Mouse (Mus musculus) heart, embryonic 14.5 days (tissue): ENCODE measurements around the gene Arhgap22. TPM values are rescaled to one million over a fixed set of nuclear protein-coding genes. Genes with fewer than 3 reads are reported as not detected.
A peak's percentile ranks its signal among the peaks of the same experiment; 100 is the strongest.

ENCODE experiments used
- ATAC-seq: fragments of 200-750 bp; cut with Nextera tagmentation; 2 replicates; pipeline ENCODE4 v1.8.0; 2017; ENCODE audit warnings: low read depth, moderate TSS enrichment; ENCODE audit not compliant: insufficient number of reproducible peaks, insufficient read depth, low FRiP score
- H3K27ac ChIP-seq, 2 experiments: fragments of 200-500 bp in 1 of 2; fragments of 300-500 bp in 1 of 2; sonication (generic) in 1 of 2; replicated peaks in 1 of 2; 2 replicates each; pipeline ENCODE4 v1.5.1; 2012 to 2014; ENCODE audit warnings: low read depth in 2 of 2, low read length in 2 of 2, control low read depth in 1 of 2, mild to moderate bottlenecking in 1 of 2, mixed read lengths in 1 of 2; ENCODE audit not compliant: control insufficient read depth in 1 of 2, insufficient read depth in 1 of 2
- H3K27me3 ChIP-seq: fragments of 300-500 bp; sonication (generic); 2 replicates; pipeline ENCODE4 v1.6.1; 2014; ENCODE audit warnings: mild to moderate bottlenecking, low read length, control low read depth; ENCODE audit not compliant: control insufficient read depth, insufficient read depth
- H3K36me3 ChIP-seq: fragments of 300-500 bp; sonication (generic); 2 replicates; pipeline ENCODE4 v1.6.1; 2014; ENCODE audit warnings: mild to moderate bottlenecking, control low read depth, low read length, mixed read lengths; ENCODE audit not compliant: control insufficient read depth, insufficient read depth
- H3K4me1 ChIP-seq, 2 experiments: fragments of 200-500 bp in 1 of 2; fragments of 300-500 bp in 1 of 2; sonication (generic) in 1 of 2; 2 replicates each; pipeline ENCODE4 v1.6.1; 2012 to 2014; ENCODE audit warnings: low read length in 2 of 2, control low read depth in 1 of 2, mixed read lengths in 1 of 2; ENCODE audit not compliant: control insufficient read depth in 2 of 2, insufficient read depth in 2 of 2
- H3K4me2 ChIP-seq: fragments of 300-500 bp; sonication (generic); 2 replicates; pipeline ENCODE4 v1.6.1; 2014; ENCODE audit warnings: mild to moderate bottlenecking, low read length
- H3K4me3 ChIP-seq, 2 experiments: fragments of 200-500 bp in 1 of 2; fragments of 300-500 bp in 1 of 2; sonication (generic) in 1 of 2; 2 replicates each; pipeline ENCODE4 v1.5.1; 2012 to 2014; ENCODE audit warnings: low read length in 2 of 2, mild to moderate bottlenecking in 2 of 2, control low read depth in 1 of 2, low read depth in 1 of 2, moderate library complexity in 1 of 2; ENCODE audit not compliant: control insufficient read depth in 1 of 2, insufficient read depth in 1 of 2
- H3K9ac ChIP-seq: fragments of 300-500 bp; sonication (generic); 2 replicates; pipeline ENCODE4 v1.6.1; 2014; ENCODE audit warnings: mild to moderate bottlenecking, low read length
- H3K9me3 ChIP-seq: fragments of 300-500 bp; sonication (generic); 2 replicates; pipeline ENCODE4 v1.6.1; 2016; ENCODE audit warnings: low read length, control low read depth; ENCODE audit not compliant: control insufficient read depth
- whole genome bisulfite sequencing: fragments of 180-500 bp; shearing (Covaris S2); extraction: QIAGEN DNeasy Blood & Tissue Kit; methylation state at CpG from one replicate; pipeline ENCODE4 v1.1.7; 2014; 5-methylcytosine and 5-hydroxymethylcytosine counted together
- polyA plus RNA-seq: library from polyadenylated mRNA; unstranded; fragments of >200 nt; fragmentation: Nextera tagmentation; extraction: Ambion mirVana; gene quantifications from 2 replicates; pipeline ENCODE4 v1.2.1, GENCODE M21; 2014

Arhgap22 gene
- polyA plus RNA-seq, 1 experiment from 2014 or later, result 2.6 TPM

DNA sequence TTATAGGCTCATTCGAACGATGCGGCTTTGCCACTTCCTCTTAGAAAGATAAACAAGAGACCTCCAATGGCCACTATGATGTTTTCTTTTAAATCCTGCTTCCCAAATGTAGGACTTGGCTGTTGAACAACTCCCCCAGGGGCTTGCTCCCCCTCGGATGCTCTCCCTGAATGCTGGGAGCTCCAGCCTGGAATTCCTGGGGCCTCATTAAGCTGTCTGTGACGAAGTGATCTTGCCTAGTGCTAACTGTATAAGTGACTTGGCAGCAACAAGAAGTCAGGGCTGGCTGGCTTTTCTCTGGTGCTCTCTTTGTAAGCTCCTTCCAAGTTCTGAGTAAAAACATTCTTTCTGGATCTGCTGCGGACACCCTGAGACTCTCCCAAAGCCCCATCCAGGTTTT, 104.1 kb downstream of the Arhgap22 start:
- 40% methylated on average over 6 of the region's 6 CpGs for WGBS
- no peak for ATAC-seq
- Histone ChIP-seq H3K4me1 (peaks cover 8 to 10% of the 10 kb centered on the region in 2 experiments; a peak in 2 of 4 replicates), H3K27ac (no peak overlapping the region), H3K9me3 (no peaks in the 10 kb centered on the region), H3K36me3 (no peaks in the 10 kb centered on the region), H3K9ac (no peak overlapping the region), H3K27me3 (peaks cover 5% of the 10 kb centered on the region), H3K4me3 (no peak overlapping the region), H3K4me2 (no peak overlapping the region)

DNA sequence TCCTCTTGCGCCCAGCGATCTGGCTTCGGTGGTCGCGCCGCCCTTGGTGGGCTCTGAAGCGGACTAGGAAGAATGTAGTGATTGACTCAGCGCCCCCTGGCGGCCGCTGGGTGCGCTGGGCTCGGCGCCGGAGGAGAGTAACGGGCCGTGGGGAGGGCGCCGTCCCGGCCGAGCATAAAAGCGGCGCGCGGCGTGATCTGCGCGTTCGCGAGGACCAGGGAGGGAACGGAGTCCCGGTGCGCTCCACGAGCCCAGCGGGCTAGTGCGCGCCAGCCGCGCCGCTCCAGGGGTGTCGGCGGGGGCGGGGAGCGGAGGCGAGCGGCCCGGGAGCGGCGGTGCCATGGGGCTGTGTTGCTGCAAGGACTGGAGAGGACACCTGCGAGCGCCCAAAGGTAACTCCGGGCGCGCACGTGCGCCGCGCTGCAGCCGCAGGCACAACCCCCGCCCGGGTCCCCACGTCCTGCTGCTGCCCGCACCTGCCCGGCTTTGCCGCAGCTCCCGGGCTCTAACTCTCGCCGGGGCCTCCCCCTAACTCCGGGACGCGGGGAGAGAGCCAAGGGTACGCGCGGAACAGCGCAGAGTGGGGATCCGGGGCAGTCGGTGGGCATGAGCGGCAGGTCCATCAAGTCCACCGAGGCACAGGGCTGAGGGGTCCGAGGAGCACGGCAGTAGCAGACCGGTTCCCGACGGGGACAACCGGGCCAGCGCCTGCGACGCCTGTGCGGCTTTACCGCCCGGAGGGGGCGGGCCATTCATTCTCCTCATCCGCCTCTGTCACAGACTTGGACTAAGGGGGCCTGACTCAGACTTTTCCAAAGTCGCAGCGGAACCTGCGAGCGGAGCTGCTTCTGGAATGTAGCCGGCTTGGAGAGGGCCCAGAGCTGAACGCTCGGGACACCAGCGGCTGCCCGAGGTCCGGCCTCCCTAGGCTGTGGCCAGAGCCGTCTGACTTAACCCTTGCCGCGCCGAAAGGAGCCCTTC, 106.0 kb downstream of the Arhgap22 start:
- WGBS, result under 1% methylated on average over 101 of the region's 106 CpGs
- Histone ChIP-seq H3K9me3 (no peaks in the 10 kb centered on the region), H3K4me2 (peak overlapping the region; percentile 99), H3K9ac (peak overlapping the region; percentile 65), H3K27ac (0 out of 4 replicates have a peak overlapping the region, but pooled peaks of 1 of the 2 experiments have one; percentile 7), H3K4me3 (peak overlapping the region; percentile 63 to 70), H3K27me3 (peaks cover 6% of the 10 kb centered on the region), H3K4me1 (peaks cover 8 to 10% of the 10 kb centered on the region in 2 experiments; a peak in 2 of 4 replicates), H3K36me3 (no peaks in the 10 kb centered on the region)
- ATAC-seq, result peak; percentile 55; the same call in 1 of the 2 replicates

DNA sequence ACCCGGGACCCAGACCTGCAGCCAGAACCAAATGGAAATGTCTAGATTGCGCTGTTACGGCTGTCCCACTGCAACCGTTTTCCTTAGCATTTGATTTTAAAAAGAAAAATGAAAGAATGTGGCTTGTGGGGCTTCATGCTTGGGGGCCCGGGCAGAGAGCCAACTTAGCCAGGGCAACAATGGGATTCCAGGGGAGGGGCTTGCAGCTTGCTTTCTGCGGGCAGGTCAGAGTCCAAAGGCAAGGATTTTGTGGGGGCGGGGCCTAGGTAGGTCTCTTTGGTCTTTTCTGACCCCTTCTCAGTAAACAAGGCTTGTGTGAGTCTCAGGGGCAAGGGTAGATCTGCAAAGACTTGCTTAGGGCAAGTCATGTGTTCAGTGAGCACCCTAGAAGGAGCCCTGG, 107.0 kb downstream of the Arhgap22 start:
- H3K9ac ChIP-seq, result peak overlapping the region; percentile 65; the same call in 1 of the 2 replicates
- H3K36me3 ChIP-seq, result no peaks in the 10 kb centered on the region
- peak overlapping the region; percentile 99 for H3K4me2 ChIP-seq
- 11% methylated on average over 7 of the region's 7 CpGs for WGBS
- no peak for ATAC-seq
- H3K4me3 ChIP-seq, result peak overlapping the region; percentile 63 to 70
- peaks cover 8 to 10% of the 10 kb centered on the region in 2 experiments; a peak in 2 of 4 replicates for H3K4me1 ChIP-seq
- no peak overlapping the region for H3K27ac ChIP-seq
- peaks cover 6% of the 10 kb centered on the region for H3K27me3 ChIP-seq
- H3K9me3 ChIP-seq, result no peaks in the 10 kb centered on the region

DNA sequence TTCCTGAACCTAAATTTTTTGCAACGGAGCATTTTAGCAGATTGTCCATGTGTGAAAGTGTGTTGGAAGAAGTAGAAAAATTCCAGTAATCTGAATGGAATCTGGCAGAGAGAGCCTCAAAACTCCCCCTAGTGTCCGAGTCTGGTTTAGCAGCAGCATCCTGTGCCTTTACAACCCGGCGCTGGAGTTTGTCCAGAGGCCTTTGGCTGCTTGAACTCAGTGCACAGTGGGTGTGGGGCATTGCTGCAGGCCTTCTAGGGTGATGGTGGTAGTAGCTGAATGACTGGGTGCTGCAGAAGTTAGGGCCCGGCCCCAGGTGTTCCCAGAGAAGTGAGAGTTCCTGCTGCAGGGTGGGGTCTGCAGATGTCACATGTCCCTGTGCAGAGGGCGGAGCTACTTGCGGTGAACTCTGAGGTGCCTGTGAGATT, 108.8 kb downstream of the Arhgap22 start:
- no peak for ATAC-seq
- WGBS, result 22% methylated on average over 7 of the region's 7 CpGs
- Histone ChIP-seq H3K9me3 (no peaks in the 10 kb centered on the region), H3K36me3 (no peaks in the 10 kb centered on the region), H3K4me1 (peaks cover 8 to 12% of the 10 kb centered on the region in 2 experiments), H3K4me2 (no peak overlapping the region), H3K9ac (no peak overlapping the region), H3K27ac (no peak overlapping the region), H3K4me3 (no peak overlapping the region), H3K27me3 (peaks cover 6% of the 10 kb centered on the region; the same call in 1 of the 2 replicates)

DNA sequence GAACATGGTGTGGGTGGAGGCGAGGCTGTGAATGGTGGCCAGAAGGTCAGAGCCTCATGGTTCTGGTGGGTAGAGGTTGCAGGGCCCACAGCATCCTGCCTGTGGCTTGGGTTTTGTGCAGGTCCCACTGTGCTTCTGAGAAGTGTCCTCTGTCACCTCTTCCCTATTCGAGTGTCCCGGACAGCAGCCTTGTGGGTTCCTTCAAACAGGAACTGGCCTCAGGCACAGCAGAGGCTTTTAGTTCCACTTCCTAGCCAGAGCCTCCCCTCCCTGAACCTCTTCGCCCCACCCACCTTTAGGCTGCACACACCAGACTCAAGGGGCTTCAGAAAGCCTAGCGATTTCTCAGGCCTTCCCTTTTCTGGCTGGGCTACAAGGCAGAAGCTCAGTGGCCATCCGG, 110.7 kb downstream of the Arhgap22 start:
- peaks cover 6% of the 10 kb centered on the region; the same call in 1 of the 2 replicates for H3K27me3 ChIP-seq
- ATAC-seq, result no peak
- H3K4me1 ChIP-seq, result peaks cover 18 to 27% of the 10 kb centered on the region in 2 experiments
- no peak overlapping the region for H3K4me3 ChIP-seq
- H3K9ac ChIP-seq, result no peak overlapping the region
- no peak overlapping the region for H3K4me2 ChIP-seq
- no peaks in the 10 kb centered on the region for H3K36me3 ChIP-seq
- WGBS, result 67% methylated on average over 6 of the region's 6 CpGs
- no peak overlapping the region for H3K27ac ChIP-seq
- no peaks in the 10 kb centered on the region for H3K9me3 ChIP-seq

DNA sequence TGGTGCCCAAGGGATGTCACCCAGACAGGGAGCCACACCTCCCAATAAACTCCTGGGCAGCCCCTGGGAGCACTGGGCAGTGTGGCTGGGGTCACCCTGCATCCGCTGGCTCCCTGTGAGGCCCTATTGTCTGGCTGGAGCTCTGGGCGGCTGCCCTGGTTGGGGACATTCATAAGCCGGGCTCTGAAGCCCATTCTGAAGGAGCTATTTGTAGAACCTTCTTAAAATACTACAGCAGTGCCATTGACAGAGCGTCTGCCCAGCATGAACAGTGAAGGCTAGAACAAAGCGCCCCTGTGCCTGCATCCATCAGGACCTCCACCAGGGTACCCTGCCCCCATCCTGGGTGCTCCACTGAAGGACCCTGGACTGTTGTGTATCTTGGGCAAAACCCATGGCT, 114.5 kb downstream of the Arhgap22 start:
- Histone ChIP-seq H3K4me3 (no peak overlapping the region), H3K27ac (peak overlapping the region in 1 of 2 experiments; percentile 20; a peak in 1 of 4 replicates), H3K9me3 (no peaks in the 10 kb centered on the region), H3K4me1 (peaks cover 18 to 27% of the 10 kb centered on the region in 2 experiments), H3K4me2 (peak overlapping the region; percentile 29; the same call in 1 of the 2 replicates), H3K36me3 (no peaks in the 10 kb centered on the region), H3K27me3 (peaks cover 6% of the 10 kb centered on the region; the same call in 1 of the 2 replicates), H3K9ac (no peak overlapping the region)
- 38% methylated on average over 5 of the region's 5 CpGs for WGBS
- peak; percentile 28; the same call in 1 of the 2 replicates for ATAC-seq

DNA sequence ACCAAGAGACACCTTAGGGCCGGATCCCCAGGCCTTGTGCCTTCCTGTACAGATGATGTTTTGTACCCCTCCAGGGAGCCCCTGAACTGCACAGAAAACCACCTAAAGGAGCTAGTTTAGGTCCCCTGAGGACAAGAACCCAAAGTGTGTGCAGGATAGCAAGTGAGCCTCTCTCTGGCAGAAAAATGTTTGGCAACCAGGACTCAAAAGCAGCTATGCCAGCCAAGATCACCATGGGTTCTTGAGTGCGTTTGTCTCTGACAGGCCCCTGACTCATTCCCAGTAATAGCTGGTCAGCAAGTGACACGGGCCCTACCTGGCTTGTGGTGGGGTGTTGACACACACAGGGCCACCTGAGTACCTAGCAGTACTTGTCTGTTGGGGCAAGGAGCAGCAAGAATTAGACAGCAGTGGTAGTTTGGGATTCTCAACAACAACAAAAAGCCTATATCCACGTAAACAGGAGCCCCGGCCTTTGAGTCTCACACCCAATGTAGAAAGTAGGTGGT, 115.5 kb downstream of the Arhgap22 start:
- ATAC-seq, result no peak
- Histone ChIP-seq H3K4me2 (no peak overlapping the region), H3K36me3 (no peaks in the 10 kb centered on the region), H3K27me3 (no peaks in the 10 kb centered on the region), H3K4me1 (peaks cover 18 to 27% of the 10 kb centered on the region in 2 experiments), H3K9ac (no peak overlapping the region), H3K9me3 (no peaks in the 10 kb centered on the region), H3K27ac (no peak overlapping the region), H3K4me3 (no peak overlapping the region)
- 85% methylated on average over 5 of the region's 5 CpGs for WGBS
